Mouse (Mus musculus) limb, embryonic 14.5 days (tissue): ENCODE data around the gene Mettl7a1. TPM values are rescaled to one million over a fixed set of nuclear protein-coding genes. Genes with fewer than 3 reads are reported as not detected.
A peak's percentile ranks its signal among the peaks of the same experiment; 100 is the strongest.
"Not testable (repeated sequence)": the region's sequence is repeated elsewhere in the genome, so short reads cannot be mapped to it uniquely, and the experiment has no call there.

Experiments
- ATAC-seq: fragments of 200-750 bp; cut with Nextera tagmentation; 2 replicates; pipeline ENCODE4 v1.8.0; 2017; ENCODE audit warnings: low read depth, moderate number of reproducible peaks, moderate TSS enrichment; ENCODE audit not compliant: low FRiP score
- DNase-seq: peaks from one replicate; pipeline ENCODE4 v3.0.0-alpha.2; 2015; ENCODE audit warnings: low spot score
- H3K27ac ChIP-seq: fragments of 300-500 bp; sonication (generic); replicated peaks from 2 replicates; pipeline ENCODE4 v1.5.1; 2014; ENCODE audit warnings: low read depth, mild to moderate bottlenecking, low read length, moderate library complexity, mixed read lengths
- H3K27me3 ChIP-seq: fragments of 300-500 bp; sonication (generic); 2 replicates; pipeline ENCODE4 v1.6.1; 2014; ENCODE audit warnings: low read length, mixed read lengths; ENCODE audit not compliant: control insufficient read depth, insufficient read depth
- H3K36me3 ChIP-seq: fragments of 300-500 bp; sonication (generic); 2 replicates; pipeline ENCODE4 v1.6.1; 2014; ENCODE audit warnings: mild to moderate bottlenecking, low read length, moderate library complexity, mixed read lengths; ENCODE audit not compliant: control insufficient read depth, insufficient read depth
- H3K4me1 ChIP-seq: fragments of 300-500 bp; sonication (generic); 2 replicates; pipeline ENCODE4 v1.6.1; 2014; ENCODE audit warnings: antibody characterized with exemption, low read length, mixed read lengths; ENCODE audit not compliant: control insufficient read depth, insufficient read depth
- H3K4me2 ChIP-seq: fragments of 300-500 bp; sonication (generic); replicated peaks from 2 replicates; pipeline ENCODE4 v1.6.1; 2014; ENCODE audit warnings: low read depth, mild to moderate bottlenecking, low read length, moderate library complexity; ENCODE audit not compliant: severe bottlenecking
- H3K4me3 ChIP-seq: fragments of 300-500 bp; sonication (generic); replicated peaks from 2 replicates; pipeline ENCODE4 v1.5.1; 2014; ENCODE audit warnings: low read length
- H3K9ac ChIP-seq: fragments of 300-500 bp; sonication (generic); 2 replicates; pipeline ENCODE4 v1.6.1; 2014; ENCODE audit warnings: mild to moderate bottlenecking, low read depth, low read length, moderate library complexity; ENCODE audit not compliant: severe bottlenecking
- H3K9me3 ChIP-seq: fragments of 300-500 bp; sonication (generic); 2 replicates; pipeline ENCODE4 v1.6.1; 2016; ENCODE audit warnings: low read length; ENCODE audit not compliant: control insufficient read depth
- POLR2A ChIP-seq: fragments of 200-500 bp; IDR thresholded peaks from 2 replicates; pipeline ENCODE4 v1.8.0; 2012; ENCODE audit warnings: inconsistent platforms, mild to moderate bottlenecking, moderate library complexity, borderline replicate concordance; ENCODE audit not compliant: insufficient read depth, insufficient read length; ENCODE audit errors: extremely low read depth
- whole genome bisulfite sequencing: fragments of 180-500 bp; shearing (Covaris S2); extraction: QIAGEN DNeasy Blood & Tissue Kit; methylation state at CpG from one replicate; pipeline ENCODE4 v1.1.7; 2014; 5-methylcytosine and 5-hydroxymethylcytosine counted together
- polyA plus RNA-seq, 2 experiments: library from polyadenylated mRNA; depleted of rRNA in 1 of 2; stranded (reverse) in 1 of 2; unstranded in 1 of 2; fragments of >200 nt; fragmentation: Nextera tagmentation in 1 of 2; extraction: Ambion mirVana in 1 of 2; gene quantifications; 2 replicates each; pipeline versions ENCODE4 v1.2.1 to v1.2.3; 2012 to 2014

The Mettl7a1 gene
- polyA plus RNA-seq, 2 experiments: 3.0 to 14.9 TPM

DNA sequence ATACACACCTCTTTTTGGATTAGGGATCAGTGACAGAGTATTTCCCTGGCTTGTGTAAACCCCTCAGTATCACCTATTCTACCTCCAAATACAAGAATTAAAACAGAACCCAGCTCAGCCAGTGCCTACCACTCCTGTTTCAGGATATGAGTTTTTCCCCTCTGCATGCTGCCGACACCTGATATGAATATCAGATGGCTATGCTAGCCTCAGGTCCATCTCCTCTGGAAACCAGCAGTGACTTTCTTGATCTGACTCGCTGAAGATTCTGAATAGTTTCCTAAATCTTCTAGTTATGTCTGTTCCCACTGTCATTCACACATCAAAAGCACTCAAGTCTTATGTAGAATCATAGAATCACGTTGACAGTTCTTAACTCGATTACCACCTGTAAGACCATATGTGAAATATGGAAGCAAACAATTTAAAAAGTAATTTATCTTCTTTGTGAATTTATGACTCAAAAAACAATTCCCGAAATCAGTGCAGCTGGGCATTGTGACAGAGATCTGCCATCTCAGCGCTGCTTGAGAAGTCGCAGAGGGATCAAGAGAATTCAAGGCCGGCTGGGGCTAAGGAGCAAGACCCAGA lies 417 bp upstream of the Mettl7a1 start:
- H3K36me3 ChIP-seq: no peaks in the 10 kb centered on the region
- WGBS: 54% methylated on average over 8 of the region's 8 CpGs
- no peaks in the 10 kb centered on the region for H3K9me3 ChIP-seq
- no peaks in the 10 kb centered on the region for H3K27me3 ChIP-seq
- H3K4me1 ChIP-seq: 0 out of 2 replicates have a peak, but pooled peaks cover 3% of the 10 kb centered on the region
- DNase-seq (no peak), ATAC-seq (no peak)
- H3K4me3 ChIP-seq: peak overlapping the region; percentile 47
- H3K9ac ChIP-seq: no peak overlapping the region
- no peak for TF ChIP-seq POLR2A
- H3K4me2 ChIP-seq: peak overlapping the region; percentile 90; the same call in 1 of the 2 replicates
- no peak overlapping the region for H3K27ac ChIP-seq

- Histone ChIP-seq H3K27me3 (no peaks in the 10 kb centered on the region), H3K4me2 (no peak overlapping the region), H3K4me1 (0 out of 2 replicates have a peak, but pooled peaks cover 3% of the 10 kb centered on the region), H3K4me3 (no peak overlapping the region), H3K36me3 (no peaks in the 10 kb centered on the region), H3K9me3 (no peaks in the 10 kb centered on the region), H3K27ac (no peak overlapping the region), H3K9ac (no peak overlapping the region)
- 76% methylated on average over 2 of the region's 2 CpGs for WGBS
- TF ChIP-seq POLR2A: no peak
- no peak for ATAC-seq
- DNase-seq: no peak
Observed at GRCm38 (mm10) chr15:100306201-100306600, 2.3 kb downstream of the Mettl7a1 start.

- WGBS: 39% methylated on average over 9 of the region's 11 CpGs
- H3K36me3 ChIP-seq, H3K27me3 ChIP-seq, H3K27ac ChIP-seq, H3K9me3 ChIP-seq, ATAC-seq, H3K4me3 ChIP-seq, H3K9ac ChIP-seq, H3K4me2 ChIP-seq, H3K4me1 ChIP-seq: not testable (repeated sequence)
- DNase-seq: peak; percentile 48
Observed at GRCm38 (mm10) chr15:100307438-100308096, 3.6 kb downstream of the Mettl7a1 start.

GRCm38 (mm10) chr15:100312346-100312745 lies 8.4 kb downstream of the Mettl7a1 start:
- Histone ChIP-seq H3K4me1 (no peaks in the 10 kb centered on the region), H3K9me3 (no peaks in the 10 kb centered on the region), H3K27ac (no peak overlapping the region), H3K4me3 (no peak overlapping the region), H3K36me3 (no peaks in the 10 kb centered on the region), H3K9ac (no peak overlapping the region), H3K4me2 (no peak overlapping the region), H3K27me3 (no peaks in the 10 kb centered on the region)
- no peak for ATAC-seq
- 91% methylated on average over 2 of the region's 2 CpGs for WGBS
- DNase-seq: no peak
- no peak for TF ChIP-seq POLR2A

DNA sequence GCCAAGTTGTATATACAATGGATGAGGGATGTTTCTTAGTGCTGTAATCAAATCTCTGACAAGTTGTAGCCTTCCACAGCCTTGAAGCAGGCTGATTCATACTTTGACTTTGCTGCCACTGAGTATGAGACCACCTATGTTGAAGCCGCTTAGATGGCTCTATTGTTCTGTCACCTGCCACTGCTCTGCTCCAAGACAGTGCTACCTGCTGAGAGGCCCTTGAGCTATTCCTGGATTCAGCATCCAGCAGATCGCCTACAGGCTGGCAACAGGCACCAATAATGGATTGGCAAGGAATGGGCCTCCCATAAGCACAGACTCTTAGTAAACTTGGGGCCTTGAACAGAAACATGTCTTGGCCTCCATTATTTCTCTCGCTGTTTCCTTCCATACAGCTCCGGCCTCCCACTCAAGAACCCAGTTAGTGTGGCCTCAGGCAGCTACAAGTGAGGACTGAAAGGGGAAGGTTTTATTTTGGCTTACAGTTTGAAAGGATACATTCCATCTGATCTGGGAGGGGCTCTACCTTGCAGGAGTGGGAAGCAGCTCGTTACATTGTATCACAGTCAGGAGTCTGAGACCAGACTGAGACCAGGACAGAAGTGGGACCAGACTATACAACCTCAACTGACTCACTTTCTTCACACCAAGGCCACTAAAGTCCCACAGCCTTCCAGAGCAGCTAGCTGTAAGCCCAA lies 10.7 kb downstream of the Mettl7a1 start:
- no peak for ATAC-seq
- TF ChIP-seq POLR2A: no peak
- 93% methylated on average over 5 of the region's 5 CpGs for WGBS

DNA sequence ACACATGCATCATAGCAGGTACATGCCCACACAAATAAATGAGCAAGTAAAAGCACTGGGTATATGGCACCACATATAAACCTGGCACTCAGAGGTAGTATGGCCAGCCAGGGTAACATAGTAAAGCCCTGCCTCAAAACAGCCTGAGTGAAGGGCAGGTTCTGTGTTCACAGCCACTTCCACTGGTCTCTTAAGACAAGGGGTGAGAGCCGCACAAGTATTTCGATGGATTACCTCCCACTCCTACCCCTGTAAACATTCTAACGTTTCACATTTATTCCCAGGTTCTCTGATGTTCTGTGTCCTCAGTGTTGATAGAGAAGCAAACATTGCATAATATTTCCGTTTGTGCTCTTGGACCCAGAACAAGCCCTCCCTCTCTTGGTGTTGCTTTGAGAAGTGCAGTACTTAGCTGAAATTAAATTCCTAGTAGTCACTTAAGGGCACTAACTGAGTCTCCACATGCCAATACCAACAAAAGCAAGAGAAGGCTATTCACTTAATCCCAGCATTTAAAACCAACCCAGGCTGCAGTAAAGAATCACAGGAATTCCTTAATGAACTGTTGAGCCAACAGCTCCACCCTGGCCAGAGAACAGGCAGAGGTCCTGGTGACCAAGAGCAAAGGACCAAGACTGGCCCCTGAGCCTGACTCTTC lies 14.2 kb downstream of the Mettl7a1 start:
- H3K4me2 ChIP-seq, H3K9me3 ChIP-seq, DNase-seq, H3K4me1 ChIP-seq, H3K27ac ChIP-seq, H3K9ac ChIP-seq, H3K27me3 ChIP-seq, H3K4me3 ChIP-seq, ATAC-seq, H3K36me3 ChIP-seq: not testable (repeated sequence)
- 65% methylated on average over 4 of the region's 4 CpGs for WGBS

More for the DNA sequence above, 10.7 kb downstream of the Mettl7a1 start:
- DNase-seq: no peak
- H3K4me2 ChIP-seq: no peak overlapping the region
- H3K4me3 ChIP-seq: no peak overlapping the region
- no peaks in the 10 kb centered on the region for H3K36me3 ChIP-seq
- no peak overlapping the region for H3K27ac ChIP-seq
- no peak overlapping the region for H3K9ac ChIP-seq
- H3K27me3 ChIP-seq: no peaks in the 10 kb centered on the region
- no peaks in the 10 kb centered on the region for H3K4me1 ChIP-seq
- H3K9me3 ChIP-seq: no peaks in the 10 kb centered on the region
